Mouse (Mus musculus) bone marrow macrophage, adult 2 months (primary cell): ENCODE measurements around the gene Them7. TPM values are rescaled to one million over a fixed set of nuclear protein-coding genes. Genes with fewer than 3 reads are reported as not detected.

Source experiments
- H3K27ac ChIP-seq: 2 replicates; pipeline ENCODE4 v1.5.1; 2012; ENCODE audit warnings: low read depth, low read length; ENCODE audit not compliant: insufficient read depth
- H3K4me1 ChIP-seq: 2 replicates; pipeline ENCODE4 v1.6.1; 2012; ENCODE audit warnings: low read length; ENCODE audit not compliant: control insufficient read depth, insufficient read depth
- H3K4me3 ChIP-seq: 2 replicates; pipeline ENCODE4 v1.5.1; 2012; ENCODE audit warnings: mild to moderate bottlenecking, low read length, moderate library complexity; ENCODE audit not compliant: insufficient read depth
- CTCF ChIP-seq: IDR thresholded peaks from 2 replicates; pipeline ENCODE4 v1.5.1; 2012; ENCODE audit warnings: low read depth, mild to moderate bottlenecking, low read length, moderate library complexity
- POLR2A ChIP-seq: IDR thresholded peaks from 2 replicates; pipeline ENCODE4 v1.6.1; 2012; ENCODE audit warnings: mild to moderate bottlenecking, low read depth, low read length, borderline replicate concordance
- polyA plus RNA-seq: library from polyadenylated mRNA; stranded (reverse); fragments of >200 nt; gene quantifications from 2 replicates; pipeline ENCODE4 v1.2.4, GENCODE M21; 2012; ENCODE audit not compliant: missing spikeins, insufficient read depth, insufficient read length

Them7 gene
- polyA plus RNA-seq, 1 experiment = not detected

DNA sequence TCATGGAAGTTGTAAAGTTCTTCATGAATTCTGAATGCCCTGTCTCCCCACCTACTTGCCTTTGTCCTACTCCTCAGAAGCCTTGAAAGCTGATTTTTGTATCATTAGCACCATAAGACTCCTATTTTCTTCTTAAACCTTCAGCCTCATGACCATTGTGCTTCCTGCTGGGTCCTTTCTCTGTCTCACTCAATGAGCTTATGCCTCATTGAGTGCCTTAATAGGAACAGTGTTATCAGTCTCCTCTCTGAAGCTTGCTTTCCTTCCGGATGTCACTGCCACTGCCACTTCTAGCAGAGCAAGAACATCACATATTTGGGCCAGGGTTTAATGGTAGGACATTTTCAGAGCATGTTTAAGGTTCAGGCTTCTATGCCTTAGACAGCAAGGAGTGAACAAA is 71.7 kb downstream of the Them7 start:
- H3K4me1 ChIP-seq = no peaks in the 10 kb centered on the region
- TF ChIP-seq POLR2A (no peak), CTCF (no peak)
- H3K27ac ChIP-seq = no peak overlapping the region

DNA sequence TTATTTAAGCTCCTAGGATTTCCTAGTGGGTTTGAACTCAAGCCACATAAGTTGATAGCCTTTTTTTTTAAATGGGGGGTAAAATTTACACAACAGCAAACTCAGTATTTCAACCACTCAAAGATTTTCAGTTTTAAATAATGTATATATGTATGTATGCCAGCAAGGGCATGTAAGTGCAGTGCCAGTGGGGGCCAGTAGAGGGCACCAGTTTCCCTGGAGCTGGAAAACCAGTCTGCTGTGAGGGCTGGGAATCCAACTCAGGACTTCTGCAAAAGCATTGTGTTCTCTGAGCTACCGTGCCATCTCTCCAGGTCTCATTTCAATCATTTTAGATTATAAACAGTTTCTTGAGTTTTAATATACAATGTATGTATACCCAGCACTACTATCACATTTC is 74.8 kb downstream of the Them7 start:
- no peak for TF ChIP-seq POLR2A
- TF ChIP-seq CTCF = peak; percentile 35; the same call in 1 of the 2 replicates
- Histone ChIP-seq H3K4me3 (no peak overlapping the region), H3K4me1 (no peaks in the 10 kb centered on the region), H3K27ac (no peak overlapping the region)

More for the DNA sequence above, 71.7 kb downstream of the Them7 start:
- no peak overlapping the region for H3K4me3 ChIP-seq

DNA sequence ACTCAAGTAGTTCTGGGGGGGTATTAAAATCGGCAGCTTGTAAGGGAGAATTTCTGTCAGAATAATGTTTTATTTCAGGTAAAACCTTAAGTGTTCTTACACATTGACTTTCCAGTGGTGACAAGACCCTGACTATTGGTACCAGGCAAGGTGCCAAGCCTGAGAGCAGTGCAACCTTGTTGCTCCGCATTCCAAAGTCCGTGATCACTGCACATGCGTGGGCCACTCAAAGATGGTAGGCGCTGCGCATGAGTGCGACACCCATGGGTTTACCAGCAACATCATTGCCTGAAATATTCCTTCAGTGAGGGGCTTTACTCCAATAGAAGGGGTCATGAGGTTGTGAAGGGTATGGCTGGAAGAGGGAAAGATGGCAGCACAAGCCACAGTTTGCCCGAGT is 77.0 kb downstream of the Them7 start:
- TF ChIP-seq POLR2A (no peak), CTCF (no peak)
- Histone ChIP-seq H3K4me3 (no peak overlapping the region), H3K27ac (no peak overlapping the region), H3K4me1 (no peaks in the 10 kb centered on the region)

DNA sequence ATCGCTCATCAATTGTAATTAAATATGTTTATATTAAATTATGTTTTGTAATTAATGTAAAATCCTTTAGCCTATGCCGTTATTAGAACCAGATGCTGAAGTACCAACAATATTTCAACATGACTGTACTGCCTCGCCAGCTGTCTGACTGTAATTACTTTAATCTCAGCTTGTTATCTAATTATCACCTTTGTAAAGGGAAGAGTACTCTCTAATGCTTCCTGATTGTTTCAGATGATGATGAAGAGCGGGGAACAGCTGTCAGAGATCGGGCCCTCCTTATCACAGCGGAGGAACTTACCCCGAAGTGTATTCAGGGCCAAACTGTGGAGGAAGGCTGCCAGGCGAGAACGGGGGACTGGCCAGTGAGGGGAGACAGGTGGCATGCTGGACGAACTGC is 77.4 kb downstream of the Them7 start:
- Histone ChIP-seq H3K27ac (no peak overlapping the region), H3K4me3 (no peak overlapping the region), H3K4me1 (no peaks in the 10 kb centered on the region)
- TF ChIP-seq POLR2A (no peak), CTCF (no peak)

DNA sequence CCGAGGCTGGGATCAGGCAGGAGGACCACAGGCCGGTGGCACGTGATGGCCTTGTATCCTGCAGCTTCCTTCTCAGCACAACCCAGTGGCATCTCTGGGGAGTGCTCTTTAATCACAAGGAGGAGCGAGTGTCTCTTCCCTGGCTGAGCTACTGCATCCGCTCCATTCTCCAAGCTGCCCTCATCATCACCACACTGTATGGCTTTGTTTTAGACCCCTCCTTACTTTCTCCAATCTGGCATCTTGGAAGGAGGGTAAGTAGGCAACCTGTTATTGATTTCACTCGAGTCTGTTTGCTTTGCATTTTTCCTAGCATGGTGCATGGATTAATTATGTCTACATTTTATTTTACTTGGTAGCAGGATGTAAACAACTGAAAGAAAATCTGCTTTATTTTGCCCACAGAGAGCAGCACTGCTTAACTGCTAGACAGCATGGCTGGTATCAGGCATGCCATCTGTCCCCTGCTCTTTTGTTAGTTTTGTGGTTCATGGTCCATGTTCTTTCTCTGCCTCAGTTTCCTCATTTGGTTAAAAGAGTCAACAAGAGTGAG is 79.9 kb downstream of the Them7 start:
- H3K4me1 ChIP-seq = no peaks in the 10 kb centered on the region
- no peak for TF ChIP-seq POLR2A
- TF ChIP-seq CTCF = no peak

DNA sequence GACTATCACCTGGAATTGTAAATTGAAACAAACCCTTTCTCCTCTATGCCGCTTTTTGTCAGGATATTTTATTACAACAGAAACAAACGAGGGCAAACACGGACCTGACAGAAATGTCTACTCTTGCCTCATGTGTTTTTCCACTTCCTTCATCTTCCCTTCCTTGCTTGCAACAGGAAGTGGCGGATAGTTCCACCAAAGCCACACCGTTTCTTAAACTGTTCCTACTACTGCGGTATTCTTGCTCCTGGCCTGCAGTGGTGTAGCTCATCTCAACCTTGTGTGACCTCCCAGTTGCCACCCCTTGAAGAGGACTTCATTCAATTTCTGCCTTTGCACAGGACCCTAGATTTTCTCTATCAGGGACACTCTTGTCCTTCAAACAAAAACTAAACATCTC is 81.8 kb downstream of the Them7 start:
- Histone ChIP-seq H3K4me1 (no peaks in the 10 kb centered on the region), H3K4me3 (no peak overlapping the region), H3K27ac (no peak overlapping the region)
- TF ChIP-seq CTCF (no peak), POLR2A (no peak)

More for the DNA sequence above, 79.9 kb downstream of the Them7 start:
- Histone ChIP-seq H3K27ac (no peak overlapping the region), H3K4me3 (no peak overlapping the region)

DNA sequence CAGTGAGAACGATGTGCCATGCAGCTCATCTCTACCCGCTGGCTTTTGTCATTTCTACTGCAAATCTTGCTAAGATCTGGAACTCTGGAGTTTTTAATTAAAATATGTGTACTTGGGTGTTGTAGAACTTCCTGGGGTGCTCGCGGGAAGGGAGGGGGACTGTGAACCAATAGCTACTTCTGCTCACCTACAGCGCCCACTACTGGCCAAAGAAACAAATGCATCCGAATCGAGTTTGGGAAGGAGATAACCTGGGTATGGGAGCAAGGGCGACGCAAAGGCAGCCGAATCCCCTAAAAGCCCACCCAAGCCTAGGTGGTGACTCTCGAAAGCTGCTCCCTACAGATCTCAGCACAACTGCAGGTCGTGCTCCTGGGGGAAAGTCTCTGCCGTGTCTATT is 87.3 kb downstream of the Them7 start:
- Histone ChIP-seq H3K4me3 (no peak overlapping the region), H3K4me1 (no peaks in the 10 kb centered on the region), H3K27ac (no peak overlapping the region)
- TF ChIP-seq CTCF = 0 out of 2 replicates have a peak, but pooled peaks have one; percentile 21
- no peak for TF ChIP-seq POLR2A

DNA sequence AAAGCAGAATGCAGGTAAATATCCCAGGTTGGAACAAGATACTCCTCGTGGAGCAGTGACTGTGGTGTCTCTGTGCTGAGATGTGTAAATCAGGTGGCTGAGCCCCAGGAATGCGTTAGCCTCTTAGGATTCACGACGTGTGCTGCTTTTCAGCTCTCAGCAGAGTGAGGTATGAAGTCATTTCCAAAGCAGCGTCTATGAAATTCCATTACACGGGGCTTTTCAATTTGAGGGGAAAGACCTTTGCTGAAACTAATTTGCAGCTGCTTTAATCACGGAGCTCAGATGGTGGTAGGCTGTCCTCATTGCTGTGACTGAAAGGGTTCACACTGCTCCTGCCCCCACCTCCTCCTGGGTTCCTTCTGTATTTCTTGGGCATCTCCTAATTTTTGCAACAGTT is 87.9 kb downstream of the Them7 start:
- H3K4me3 ChIP-seq = no peak overlapping the region
- no peaks in the 10 kb centered on the region for H3K4me1 ChIP-seq
- no peak for TF ChIP-seq CTCF
- no peak for TF ChIP-seq POLR2A
- H3K27ac ChIP-seq = no peak overlapping the region

DNA sequence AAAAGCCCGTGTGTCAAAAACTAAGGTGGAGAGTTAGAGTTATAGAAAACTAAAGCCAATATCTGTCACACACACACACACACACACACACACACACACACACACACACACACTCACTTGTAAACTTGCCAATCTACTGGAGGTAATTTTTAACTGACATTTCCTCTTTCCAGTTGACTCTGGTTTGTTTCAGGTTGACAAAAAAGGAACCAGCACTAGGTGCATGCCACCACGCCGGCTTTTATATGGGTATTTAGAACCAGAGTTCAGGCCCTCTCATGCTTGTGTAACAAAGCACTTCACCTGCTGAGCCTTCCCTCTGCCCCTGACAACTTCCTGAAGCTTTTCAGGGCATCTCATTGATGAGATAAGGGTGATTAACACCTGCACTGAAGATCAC is 89.0 kb downstream of the Them7 start:
- H3K4me1 ChIP-seq = no peaks in the 10 kb centered on the region
- TF ChIP-seq CTCF (no peak), POLR2A (no peak)
- no peak overlapping the region for H3K4me3 ChIP-seq
- no peak overlapping the region for H3K27ac ChIP-seq

DNA sequence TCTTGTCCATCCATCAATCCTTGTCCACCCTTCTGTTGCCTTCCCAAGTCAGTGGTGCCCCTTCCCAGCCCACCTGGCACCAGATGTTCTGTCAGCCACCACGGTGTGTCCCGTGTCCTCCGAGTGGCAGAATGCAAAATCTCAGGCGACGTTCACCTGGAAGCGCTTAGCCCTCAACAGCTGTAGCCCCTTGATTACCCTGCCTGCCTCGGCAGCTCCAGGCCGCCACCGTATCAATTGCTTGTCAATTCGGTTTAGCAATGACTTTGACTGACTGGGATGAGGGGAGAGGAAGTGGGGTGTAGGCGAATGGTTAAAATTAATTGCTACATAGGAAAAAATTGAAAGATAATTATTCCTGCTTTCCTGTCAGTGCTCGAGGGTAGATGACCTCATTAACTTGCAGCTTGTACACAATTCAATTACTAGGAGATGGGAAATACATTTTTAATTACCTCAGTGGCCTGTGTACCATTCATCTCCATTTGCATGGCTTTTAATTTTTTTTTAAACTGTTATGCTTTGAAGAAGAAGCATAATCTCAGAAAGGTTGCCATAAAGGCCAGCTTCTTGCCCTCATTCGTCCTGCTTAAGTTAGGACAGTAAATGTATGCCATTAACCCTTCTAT is 93.5 kb downstream of the Them7 start:
- TF ChIP-seq POLR2A (no peak), CTCF (no peak)
- Histone ChIP-seq H3K4me1 (no peaks in the 10 kb centered on the region), H3K27ac (no peak overlapping the region)

More for the DNA sequence above, 93.5 kb downstream of the Them7 start:
- no peak overlapping the region for H3K4me3 ChIP-seq
